Mouse (Mus musculus) myocyte (in vitro differentiated cells): ENCODE measurements around the gene Zfp229. TPM values are rescaled to one million over a fixed set of nuclear protein-coding genes. Genes with fewer than 3 reads are reported as not detected.
A peak's percentile ranks its signal among the peaks of the same experiment; 100 is the strongest.

Experiments
- H3K27me3 ChIP-seq: one replicate; pipeline ENCODE4 v1.6.1; 2011; ENCODE audit not compliant: control insufficient read depth, insufficient read depth, insufficient read length
- H3K36me3 ChIP-seq: one replicate; pipeline ENCODE4 v1.6.1; 2011; ENCODE audit not compliant: control insufficient read depth, insufficient read depth
- H3K4me2 ChIP-seq: one replicate; pipeline ENCODE4 v1.6.1; 2011; ENCODE audit warnings: low read depth, control low read depth
- H3K4me3 ChIP-seq: one replicate; pipeline ENCODE4 v1.5.1; 2011; ENCODE audit warnings: mild to moderate bottlenecking, control low read depth, moderate library complexity
- H3K79me2 ChIP-seq: one replicate; pipeline ENCODE4 v1.6.1; 2011; ENCODE audit not compliant: control insufficient read depth, insufficient read depth
- H3ac ChIP-seq: one replicate; pipeline ENCODE4 v1.6.1; 2011; ENCODE audit not compliant: control insufficient read depth, insufficient read length
- CEBPB ChIP-seq: IDR thresholded peaks from 2 replicates; pipeline ENCODE4 v1.6.1; 2011; ENCODE audit warnings: mild to moderate bottlenecking, moderate library complexity; ENCODE audit not compliant: poor library complexity, insufficient read depth, severe bottlenecking
- E2F4 ChIP-seq: IDR thresholded peaks from one replicate; pipeline ENCODE4 v1.6.1; 2011; ENCODE audit warnings: mild to moderate bottlenecking, control low read depth, moderate library complexity; ENCODE audit not compliant: insufficient read depth
- MAX ChIP-seq: IDR thresholded peaks from one replicate; pipeline ENCODE4 v1.6.1; 2011; ENCODE audit warnings: low read depth, mild to moderate bottlenecking, control low read depth
- MYOD1 ChIP-seq, 3 experiments: IDR thresholded peaks; one replicate each; pipeline ENCODE4 v1.6.1; 2011; ENCODE audit warnings: control low read depth in 2 of 3, low read depth in 2 of 3, mild to moderate bottlenecking in 2 of 3, moderate library complexity in 1 of 3; ENCODE audit not compliant: insufficient read length in 2 of 3, control insufficient read depth in 1 of 3
- MYOG ChIP-seq, 3 experiments: IDR thresholded peaks; one replicate each; pipeline ENCODE4 v1.6.1; 2011; ENCODE audit warnings: control low read depth in 2 of 3, low read depth in 2 of 3, mild to moderate bottlenecking in 2 of 3; ENCODE audit not compliant: insufficient read length in 2 of 3, control insufficient read depth in 1 of 3, insufficient read depth in 1 of 3
- POLR2A ChIP-seq: IDR thresholded peaks from one replicate; pipeline ENCODE4 v1.6.1; 2011; ENCODE audit warnings: low read depth, mild to moderate bottlenecking, control low read depth, moderate library complexity; ENCODE audit not compliant: insufficient read length
- POLR2AphosphoS2 ChIP-seq: IDR thresholded peaks from one replicate; pipeline ENCODE4 v1.6.1; 2011; ENCODE audit warnings: low read depth, control low read depth; ENCODE audit not compliant: insufficient read length
- REST ChIP-seq: IDR thresholded peaks from one replicate; pipeline ENCODE4 v1.6.1; 2011; ENCODE audit warnings: mild to moderate bottlenecking, control low read depth, moderate library complexity; ENCODE audit not compliant: insufficient read depth, insufficient read length
- SRF ChIP-seq: IDR thresholded peaks from one replicate; pipeline ENCODE4 v1.6.1; 2011; ENCODE audit warnings: low read depth; ENCODE audit not compliant: control insufficient read depth, insufficient read length
- TCF12 ChIP-seq: IDR thresholded peaks from one replicate; pipeline ENCODE4 v1.6.1; 2011; ENCODE audit warnings: mild to moderate bottlenecking, control low read depth; ENCODE audit not compliant: poor library complexity, insufficient read depth, severe bottlenecking
- TCF3 ChIP-seq: IDR thresholded peaks from one replicate; pipeline ENCODE4 v1.6.1; 2011; ENCODE audit warnings: low read depth, control low read depth; ENCODE audit not compliant: insufficient read length
- USF1 ChIP-seq: IDR thresholded peaks from one replicate; pipeline ENCODE4 v1.6.1; 2011; ENCODE audit warnings: low read depth, mild to moderate bottlenecking, control low read depth, moderate library complexity
- polyA plus RNA-seq: library from polyadenylated mRNA; unstranded; fragments of >200 nt; fragmentation: generic; extraction: Trizol; gene quantifications from one replicate; pipeline ENCODE4 v1.2.1, GENCODE M21; 2012; ENCODE audit warnings: missing spikeins

The Zfp229 gene
- polyA plus RNA-seq, 1 experiment: 0.54 TPM

DNA sequence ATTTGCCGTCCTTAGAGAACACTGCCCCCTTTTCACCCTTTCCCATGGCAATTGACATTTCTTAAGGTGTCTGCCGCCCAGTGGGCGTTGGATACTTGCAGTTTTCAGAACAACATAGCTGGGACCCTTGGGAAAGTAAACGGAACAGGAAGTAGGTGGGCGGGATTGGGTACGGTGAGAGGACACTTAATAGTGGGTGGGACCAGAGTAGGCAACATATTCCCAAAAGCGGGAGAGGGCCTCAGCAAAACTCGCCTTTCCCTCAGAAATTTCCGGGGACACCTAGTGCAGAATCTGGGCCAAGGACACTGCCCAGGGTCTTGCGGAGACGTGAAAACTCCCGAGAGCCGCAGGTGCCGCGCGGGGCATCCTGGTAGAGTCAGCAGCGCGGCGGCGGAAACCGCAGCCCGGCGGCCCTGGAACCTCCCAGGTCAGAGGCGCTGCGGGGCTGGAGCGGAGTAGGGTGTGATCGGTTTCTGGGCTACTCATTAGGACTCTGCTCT, 3.0 kb downstream of the Zfp229 start:
- TF ChIP-seq POLR2A: peak; percentile 47
- TF ChIP-seq MYOG (IDR thresholded peaks at IDR 0.05; ENCODE audit: control insufficient read depth in 1 of 3, insufficient read depth in 1 of 3, insufficient read length in 2 of 3, low read depth in 2 of 3): no peak
- H3ac ChIP-seq: no peak overlapping the region
- peak overlapping the region; percentile 77 for H3K4me2 ChIP-seq
- H3K79me2 ChIP-seq: no peaks in the 10 kb centered on the region
- H3K4me3 ChIP-seq: peak overlapping the region; percentile 42
- H3K36me3 ChIP-seq: no peaks in the 10 kb centered on the region
- H3K27me3 ChIP-seq: no peaks in the 10 kb centered on the region

DNA sequence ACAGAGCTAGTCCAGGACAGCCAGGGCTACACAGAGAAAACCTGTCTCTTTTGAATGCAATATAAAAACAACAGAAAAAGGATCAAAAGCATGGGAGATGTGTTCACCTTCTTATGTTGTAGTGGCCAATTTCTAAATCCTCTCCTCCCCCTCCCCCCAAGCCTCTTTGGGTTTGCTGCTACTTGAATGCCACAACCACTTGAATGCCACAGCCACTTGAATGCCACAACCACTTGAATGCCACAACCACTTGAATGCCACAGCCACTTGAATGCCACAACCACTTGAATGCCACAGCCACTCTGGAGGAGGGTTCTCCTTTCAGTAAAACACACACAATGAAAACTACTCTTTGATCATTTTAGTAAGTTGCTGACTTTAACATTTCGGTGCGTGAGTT, 22.2 kb downstream of the Zfp229 start:
- H3K79me2 ChIP-seq: no peaks in the 10 kb centered on the region
- H3K27me3 ChIP-seq: no peaks in the 10 kb centered on the region
- TF ChIP-seq MYOG (IDR thresholded peaks at IDR 0.05; ENCODE audit: control insufficient read depth in 1 of 3, insufficient read depth in 1 of 3, insufficient read length in 2 of 3, low read depth in 2 of 3): no peak
- no peak for TF ChIP-seq E2F4
- TF ChIP-seq TCF12: no peak
- no peak for TF ChIP-seq POLR2AphosphoS2
- TF ChIP-seq CEBPB: no peak
- no peak for TF ChIP-seq MAX
- TF ChIP-seq MYOD1 (IDR thresholded peaks at IDR 0.05; ENCODE audit: control insufficient read depth in 1 of 3, insufficient read length in 2 of 3, low read depth in 2 of 3): no peak
- TF ChIP-seq USF1: no peak
- no peak for TF ChIP-seq POLR2A
- TF ChIP-seq SRF: no peak
- TF ChIP-seq REST: no peak
- no peak for TF ChIP-seq TCF3
- H3K36me3 ChIP-seq: no peaks in the 10 kb centered on the region
- H3K4me3 ChIP-seq: no peak overlapping the region
- no peak overlapping the region for H3ac ChIP-seq
- H3K4me2 ChIP-seq: no peak overlapping the region

DNA sequence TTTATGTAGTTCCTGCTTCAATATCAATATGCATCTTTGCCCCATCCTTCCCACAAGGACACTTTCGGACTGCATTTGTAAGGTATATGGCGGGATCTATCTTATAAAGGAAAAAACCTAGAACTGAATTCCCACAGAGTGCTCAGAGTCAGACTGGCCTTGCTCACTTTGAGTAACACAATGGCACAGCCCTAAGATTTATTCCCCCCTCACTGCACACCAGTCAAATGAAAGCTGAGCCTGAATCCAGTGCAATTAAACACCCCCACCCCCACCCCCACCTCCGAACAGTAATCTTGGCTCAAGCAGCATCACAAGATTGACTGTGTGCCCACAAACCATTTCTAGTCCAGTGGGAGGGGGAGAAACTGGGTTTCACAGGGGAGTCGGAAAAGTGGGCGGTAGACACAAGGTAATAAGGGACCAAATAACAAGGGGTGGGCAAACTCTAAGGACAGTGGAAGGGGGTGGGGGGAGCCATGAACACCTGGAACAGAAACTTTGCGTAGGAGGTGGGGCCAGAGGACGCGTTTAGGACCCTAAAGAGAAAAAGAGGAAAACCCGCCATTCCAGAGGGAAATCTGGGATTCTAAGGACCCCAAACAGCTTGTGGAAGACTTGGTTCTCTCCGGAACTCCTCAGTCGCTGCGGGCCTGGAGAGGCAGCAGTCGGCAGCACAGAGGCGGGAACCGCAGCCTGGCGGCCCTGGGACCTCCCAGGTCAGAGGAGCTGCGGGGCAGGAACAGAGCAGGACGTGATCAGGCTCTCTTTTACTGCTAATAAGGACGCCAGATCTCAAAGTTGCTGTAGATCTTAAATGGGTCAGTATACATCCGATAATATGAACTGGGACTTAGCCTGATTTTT, 23.0 kb downstream of the Zfp229 start:
- H3K36me3 ChIP-seq: no peaks in the 10 kb centered on the region
- H3K27me3 ChIP-seq: no peaks in the 10 kb centered on the region
- no peak overlapping the region for H3K4me2 ChIP-seq
- no peaks in the 10 kb centered on the region for H3K79me2 ChIP-seq
- no peak overlapping the region for H3ac ChIP-seq
- H3K4me3 ChIP-seq: no peak overlapping the region
- TF ChIP-seq SRF (no peak), MAX (no peak), E2F4 (no peak), CEBPB (no peak), TCF12 (no peak)

DNA sequence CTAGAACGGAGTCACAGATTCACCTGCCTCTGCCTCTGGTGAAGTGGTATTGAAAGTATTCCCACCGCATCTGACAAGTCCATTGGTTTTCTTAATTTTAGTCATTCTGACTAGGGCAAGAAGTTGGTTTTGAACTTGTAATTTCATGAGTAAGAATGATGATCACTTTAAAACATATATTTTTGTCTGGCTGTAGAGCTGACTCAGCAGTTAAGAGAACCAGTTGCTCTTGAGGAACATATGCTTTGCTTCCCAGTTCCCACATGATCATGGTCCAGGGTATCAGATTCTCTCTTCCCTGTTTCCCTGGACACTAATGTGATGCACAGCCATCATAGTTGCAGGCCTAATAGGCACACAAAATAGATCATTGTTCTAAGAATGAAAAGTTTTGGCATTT, 39.7 kb downstream of the Zfp229 start:
- no peaks in the 10 kb centered on the region for H3K27me3 ChIP-seq
- no peaks in the 10 kb centered on the region for H3K79me2 ChIP-seq
- no peak overlapping the region for H3ac ChIP-seq
- H3K36me3 ChIP-seq: no peaks in the 10 kb centered on the region
- no peak overlapping the region for H3K4me2 ChIP-seq
- H3K4me3 ChIP-seq: no peak overlapping the region
- TF ChIP-seq POLR2AphosphoS2 (no peak), TCF3 (no peak), E2F4 (no peak), MAX (no peak), REST (no peak), SRF (no peak), POLR2A (no peak)

DNA sequence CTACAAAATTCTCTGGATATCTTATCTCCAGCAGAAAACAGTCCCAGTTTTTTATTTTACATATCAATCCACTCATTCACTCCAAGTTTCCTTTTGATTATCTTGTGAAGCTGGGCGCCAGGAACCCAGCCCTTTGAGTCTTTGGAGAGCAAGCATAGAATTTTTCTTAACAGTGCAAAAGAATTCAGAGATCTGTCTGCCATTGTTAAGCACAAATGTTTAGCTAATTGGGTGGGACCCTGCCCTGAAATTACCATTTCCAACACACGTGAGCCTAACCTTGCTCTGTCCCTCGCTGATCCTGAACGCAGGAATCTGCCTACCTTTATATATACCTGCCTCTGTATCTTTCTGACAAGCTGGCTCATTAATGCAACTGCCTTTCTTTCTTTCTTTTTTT, 61.7 kb downstream of the Zfp229 start:
- no peak for TF ChIP-seq USF1
- TF ChIP-seq MYOG (IDR thresholded peaks at IDR 0.05; ENCODE audit: control insufficient read depth in 1 of 3, insufficient read depth in 1 of 3, insufficient read length in 2 of 3, low read depth in 2 of 3): no peak
- no peak for TF ChIP-seq TCF3
- TF ChIP-seq CEBPB: no peak
- TF ChIP-seq SRF: no peak
- Histone ChIP-seq H3K4me3 (no peak overlapping the region), H3K4me2 (no peak overlapping the region), H3K36me3 (no peaks in the 10 kb centered on the region), H3K79me2 (no peaks in the 10 kb centered on the region), H3ac (no peak overlapping the region), H3K27me3 (no peaks in the 10 kb centered on the region)
